Mouse (Mus musculus): ENCODE data around the gene Cadps.

Cadps gene

DNA sequence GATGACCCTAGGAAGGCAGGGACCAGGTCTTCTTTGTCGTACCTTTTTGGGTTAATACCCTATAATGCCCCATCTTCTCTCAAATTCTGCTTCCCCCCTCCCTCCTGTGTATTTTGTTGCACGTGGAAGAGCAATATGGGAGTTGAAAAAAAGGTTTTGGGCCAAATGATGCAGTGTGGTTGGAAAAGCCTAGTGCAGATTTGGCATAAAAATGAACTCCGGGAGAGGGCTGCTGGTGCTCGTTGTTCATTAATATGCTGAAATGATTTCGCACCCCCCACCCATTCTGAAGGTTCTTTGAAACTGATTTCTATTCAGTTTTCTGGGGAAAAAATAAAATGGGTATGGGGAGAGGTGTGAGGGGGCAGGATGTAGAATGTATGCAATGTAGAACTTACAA lies 295.6 kb downstream of the Cadps start:
- DNase-seq (ENCODE audit: extremely low read depth, low read depth) = no peak

DNA sequence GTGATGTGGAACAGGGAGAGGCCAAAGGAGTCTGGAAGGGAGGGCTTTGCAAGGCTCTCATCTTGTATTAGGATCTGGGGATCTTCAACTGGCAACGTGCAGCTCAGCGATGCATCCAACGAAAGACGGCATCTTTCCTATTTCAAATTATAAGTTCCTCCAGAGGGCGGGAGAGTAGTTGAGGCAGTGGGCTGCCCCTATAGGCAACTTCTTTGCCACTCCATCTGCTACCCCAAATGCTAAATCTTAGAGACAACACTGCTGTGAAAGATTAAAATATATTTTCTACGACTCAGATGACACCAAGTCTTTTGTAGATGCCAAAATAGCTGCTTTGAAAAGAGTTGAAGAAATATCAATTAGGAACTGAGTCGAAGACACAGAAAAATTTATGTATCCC lies 315.9 kb downstream of the Cadps start:
- no peak for DNase-seq (ENCODE audit: extremely low read depth, low read depth)

DNA sequence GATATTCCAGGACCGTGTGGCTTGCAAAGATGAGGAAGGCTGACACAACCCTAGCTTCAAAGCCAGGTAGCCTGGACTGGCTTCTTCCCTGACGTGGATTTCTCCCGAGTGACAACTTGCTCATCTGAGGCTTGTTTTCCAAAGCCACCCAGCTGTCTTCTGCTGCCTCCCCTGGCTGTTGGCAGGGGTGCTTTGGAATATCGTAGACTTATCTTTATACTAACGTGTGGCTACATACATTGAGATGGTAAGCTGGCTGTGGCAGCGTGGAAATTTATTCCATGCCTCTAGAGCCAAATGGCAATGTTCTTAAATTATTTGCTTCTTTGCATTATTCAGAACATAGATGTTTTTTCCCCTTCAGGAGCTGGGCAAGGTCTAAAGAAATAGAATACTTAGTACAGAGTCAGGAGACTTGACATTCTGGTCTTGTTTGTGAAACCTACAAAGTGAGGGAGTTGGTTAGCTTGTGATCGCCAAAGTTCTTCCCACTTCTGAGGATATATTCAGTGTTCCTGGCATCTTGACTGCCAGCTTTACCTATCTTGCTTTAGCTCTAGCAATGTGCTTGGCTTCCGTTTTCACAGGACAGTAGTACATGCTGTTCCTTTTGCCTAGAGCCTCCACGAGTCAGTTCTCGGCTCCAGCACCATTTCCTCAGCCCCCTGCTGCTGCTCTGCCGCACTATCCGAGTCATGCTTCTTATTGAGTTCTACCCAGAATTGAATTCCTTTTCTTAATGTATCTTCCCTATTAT lies 318.5 kb downstream of the Cadps start:
- no peak for DNase-seq (ENCODE audit: extremely low read depth, low read depth)

DNA sequence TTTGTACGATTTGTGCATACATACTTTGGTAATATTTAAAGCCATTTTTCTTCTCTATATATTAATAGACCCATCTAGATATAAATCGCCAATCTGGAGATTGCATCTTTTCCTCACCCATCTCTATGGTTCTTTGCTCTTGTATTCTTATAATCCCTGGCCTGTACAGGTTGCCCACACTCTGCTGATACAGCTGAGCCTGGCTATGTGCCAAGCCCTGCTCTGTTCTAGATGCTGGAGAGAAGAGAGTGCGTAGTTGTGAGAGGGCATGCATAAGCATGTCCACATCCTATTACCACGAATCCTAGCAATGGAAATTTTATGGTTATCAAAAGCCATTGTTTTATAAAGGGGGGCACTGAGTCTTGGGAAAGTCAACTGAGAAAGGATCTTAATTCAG lies 360.7 kb downstream of the Cadps start:
- no peak for DNase-seq (ENCODE audit: extremely low read depth, low read depth)

DNA sequence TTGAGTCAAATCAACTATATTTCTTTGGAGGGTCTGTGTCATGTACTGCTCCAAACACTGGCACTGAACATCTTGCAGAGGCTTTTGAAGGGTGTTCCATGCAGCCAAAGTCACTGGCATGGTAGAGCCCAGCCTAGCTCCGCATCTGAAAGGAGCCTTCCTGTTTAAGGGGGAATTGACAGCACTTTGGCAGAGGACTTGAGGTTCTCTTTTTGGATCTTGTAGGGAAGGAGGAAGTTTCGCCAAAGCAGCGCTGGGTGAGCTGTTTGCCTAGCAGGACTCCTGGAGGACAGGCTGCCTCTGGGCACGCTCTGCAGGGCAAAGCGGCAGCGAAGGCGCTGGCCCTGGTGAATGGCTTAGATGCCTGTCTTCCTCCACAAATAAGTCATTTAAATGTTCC lies 363.2 kb downstream of the Cadps start:
- DNase-seq (ENCODE audit: extremely low read depth, low read depth) = no peak

DNA sequence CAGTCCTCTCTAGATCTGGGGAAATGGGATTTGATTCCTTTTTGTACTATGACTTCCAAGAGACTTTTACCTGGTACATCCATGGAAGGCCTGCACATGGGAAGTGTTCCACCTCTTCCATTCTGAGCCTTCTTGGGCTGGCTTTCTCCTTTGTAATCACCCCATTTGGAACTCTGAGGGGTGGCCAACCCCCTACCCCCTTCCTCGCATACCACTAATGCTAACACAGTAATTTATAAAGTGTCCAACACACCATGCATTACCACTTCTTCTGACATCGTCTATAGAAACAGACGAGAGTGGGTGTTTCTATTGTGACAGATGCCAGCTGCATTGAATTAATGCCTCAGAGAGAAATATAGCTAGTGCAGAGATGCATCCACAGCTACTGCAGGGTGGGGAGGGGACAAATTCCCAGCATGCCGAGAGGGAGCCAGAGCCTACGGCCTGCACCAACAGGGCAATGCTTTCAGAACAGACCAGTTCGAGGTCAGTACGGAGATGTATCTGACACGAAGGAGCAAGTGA lies 367.8 kb downstream of the Cadps start:
- no peak for DNase-seq (ENCODE audit: extremely low read depth, low read depth)

DNA sequence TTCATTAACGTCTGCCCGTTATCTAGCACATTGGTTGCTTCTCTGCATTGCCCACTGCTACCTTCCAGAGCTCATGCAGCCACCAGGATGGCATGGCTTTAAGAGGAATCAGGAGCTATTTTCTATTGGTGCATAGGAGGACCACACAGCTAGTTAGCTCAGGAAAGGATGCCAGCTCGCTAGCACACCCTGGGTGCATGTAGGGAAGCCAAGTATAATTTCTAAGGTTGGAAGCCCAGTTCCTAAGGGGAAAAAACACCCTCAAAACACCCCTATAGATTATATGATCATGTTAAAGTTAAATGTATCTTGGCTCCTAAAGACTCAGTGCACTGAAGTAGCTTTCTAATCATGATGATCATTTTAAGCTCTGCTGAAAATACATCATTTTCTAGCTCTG lies 372.1 kb downstream of the Cadps start:
- no peak for DNase-seq (ENCODE audit: extremely low read depth, low read depth)

DNA sequence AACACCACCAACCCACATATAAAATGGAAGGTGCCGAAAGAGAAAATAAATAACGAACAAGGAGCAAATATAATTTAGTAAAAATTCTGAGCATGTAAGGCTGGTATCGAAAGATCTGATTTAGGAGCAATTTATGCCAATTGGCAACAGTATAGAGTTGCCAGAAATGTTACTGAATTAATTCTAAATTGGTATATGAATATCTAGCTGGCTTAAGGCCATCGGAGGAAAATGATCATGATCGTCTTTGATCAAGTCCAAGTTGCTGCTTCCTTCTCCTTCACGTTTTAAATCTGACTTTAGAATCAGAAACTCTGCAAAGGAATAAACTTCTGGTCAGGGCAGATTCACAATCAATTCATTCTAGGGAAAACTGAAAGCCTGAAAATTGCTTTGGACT lies 374.0 kb downstream of the Cadps start:
- DNase-seq (ENCODE audit: extremely low read depth, low read depth) = no peak

DNA sequence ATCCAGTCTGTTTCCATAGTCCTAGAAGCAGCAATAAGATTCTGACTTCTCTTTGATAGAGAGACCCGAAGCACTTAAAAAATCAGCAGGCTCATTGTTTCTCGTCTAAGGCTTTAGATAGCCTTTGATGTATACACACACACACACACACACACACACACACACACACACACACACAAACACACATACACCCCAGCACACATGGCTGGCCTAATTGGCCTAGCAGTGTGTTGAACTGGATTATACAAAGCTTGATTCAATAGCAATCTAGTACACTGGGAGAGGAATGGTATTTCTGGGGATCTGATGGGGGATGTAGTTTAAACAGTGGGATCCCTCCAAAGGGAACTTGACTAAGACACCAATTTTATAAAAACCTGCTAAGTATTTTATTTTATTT lies 381.9 kb downstream of the Cadps start:
- DNase-seq (ENCODE audit: extremely low read depth, low read depth) = no peak

- DNase-seq (ENCODE audit: extremely low read depth, low read depth) = no peak
Measured at GRCm38 (mm10) chr14:12437976-12438375, 384.9 kb downstream of the Cadps start.

DNA sequence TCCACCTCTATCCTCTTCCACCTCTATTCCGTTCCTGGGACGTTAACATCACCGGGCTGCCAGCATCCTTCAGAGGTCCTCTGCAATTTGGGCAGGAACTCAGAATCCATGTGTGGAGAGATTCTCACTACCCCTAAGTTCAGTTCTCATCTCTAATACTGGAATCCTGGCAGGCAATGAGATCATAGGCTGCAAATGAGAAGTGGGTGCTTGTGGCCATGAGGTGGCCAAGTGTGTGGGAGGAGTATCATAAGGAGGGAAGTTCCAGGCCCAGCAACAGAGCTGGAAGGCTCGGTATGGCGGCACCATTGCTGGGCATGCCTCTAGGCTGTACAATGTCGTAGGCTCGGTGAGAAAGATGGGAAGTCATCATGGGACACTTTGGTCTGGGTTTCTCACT lies 385.5 kb downstream of the Cadps start:
- DNase-seq (ENCODE audit: extremely low read depth, low read depth) = no peak

GRCm38 (mm10) chr14:12436903-12437368 lies 385.9 kb downstream of the Cadps start:
- DNase-seq (ENCODE audit: extremely low read depth, low read depth) = no peak

DNA sequence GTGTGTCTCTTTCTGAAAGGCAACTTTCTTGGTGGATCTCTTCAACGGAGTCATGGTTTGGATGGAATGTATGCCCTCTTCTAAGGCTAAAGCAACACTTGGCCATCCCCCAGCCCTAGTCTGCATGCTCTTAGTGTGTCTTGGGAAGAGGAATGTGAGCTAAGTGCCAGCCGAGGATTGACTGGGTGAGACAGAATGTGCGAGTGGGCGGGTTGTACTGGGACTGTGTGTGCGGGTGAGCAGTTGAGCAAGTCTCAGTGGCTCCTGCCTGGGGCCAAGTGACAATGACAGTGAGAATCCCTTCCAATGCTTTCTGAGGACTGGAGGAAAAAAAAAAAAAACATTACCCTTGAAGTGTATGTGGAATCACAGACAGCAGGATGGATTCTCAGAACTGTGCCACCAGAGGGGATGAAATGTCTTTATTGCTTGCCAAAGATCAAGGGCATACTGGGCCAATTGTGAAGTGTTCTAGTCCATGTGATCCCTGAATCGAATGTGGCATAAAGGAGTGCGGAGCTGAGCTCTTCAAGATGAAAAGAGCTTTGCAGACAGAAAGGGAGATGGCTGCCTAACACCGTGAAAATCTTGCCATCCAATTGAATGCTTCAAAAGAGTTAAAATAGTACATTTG lies 394.7 kb downstream of the Cadps start:
- DNase-seq (ENCODE audit: extremely low read depth, low read depth) = no peak

- no peak for DNase-seq (ENCODE audit: extremely low read depth, low read depth)
Measured at GRCm38 (mm10) chr14:12425311-12425710, 397.6 kb downstream of the Cadps start.

GRCm38 (mm10) chr14:12410276-12410675 lies 412.6 kb downstream of the Cadps start:
- DNase-seq (ENCODE audit: extremely low read depth, low read depth) = no peak

- no peak for DNase-seq (ENCODE audit: extremely low read depth, low read depth)
Measured at GRCm38 (mm10) chr14:12409811-12410210, 413.1 kb downstream of the Cadps start.

- no peak for DNase-seq (ENCODE audit: extremely low read depth, low read depth)
Measured at GRCm38 (mm10) chr14:12406588-12406987, 416.3 kb downstream of the Cadps start.

DNA sequence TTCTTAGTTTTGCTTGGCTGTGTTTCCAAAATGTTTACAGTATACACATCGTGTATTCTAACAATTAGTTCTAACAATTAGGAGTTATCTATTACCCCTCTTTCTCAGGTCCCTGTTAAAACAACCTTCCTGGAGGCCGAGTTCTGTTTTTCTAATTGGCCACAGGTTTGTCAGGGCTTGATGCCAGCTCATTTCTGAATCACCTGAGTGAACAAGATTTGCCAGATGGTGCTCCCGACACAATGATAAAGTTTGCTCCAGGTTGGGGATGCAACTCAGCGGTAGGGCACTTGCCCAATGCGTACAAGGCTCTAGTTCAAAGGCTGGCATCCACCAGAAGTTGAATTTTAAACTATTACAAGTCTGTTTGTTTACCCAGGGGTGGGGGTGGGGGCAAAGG lies 417.7 kb downstream of the Cadps start:
- no peak for DNase-seq (ENCODE audit: extremely low read depth, low read depth)

DNA sequence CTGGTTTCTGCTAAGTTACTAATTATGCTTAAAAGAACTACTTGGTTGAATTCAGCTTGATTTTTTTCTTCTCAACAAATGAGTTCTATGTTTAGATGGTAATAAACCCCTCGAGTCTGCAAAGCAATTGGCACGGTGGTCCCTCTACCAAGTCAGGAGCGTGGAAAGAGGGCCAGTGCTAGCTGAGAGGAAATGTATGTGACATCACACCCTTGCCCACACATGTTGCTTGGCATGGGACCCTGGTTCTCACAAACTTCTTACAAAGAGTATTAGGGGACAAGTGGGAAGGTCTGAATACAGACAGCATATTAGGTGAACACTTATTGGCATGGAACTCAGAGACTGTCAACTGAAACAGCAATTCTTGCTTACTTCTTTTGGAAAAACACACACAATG lies 418.2 kb downstream of the Cadps start:
- DNase-seq (ENCODE audit: extremely low read depth, low read depth) = no peak

DNA sequence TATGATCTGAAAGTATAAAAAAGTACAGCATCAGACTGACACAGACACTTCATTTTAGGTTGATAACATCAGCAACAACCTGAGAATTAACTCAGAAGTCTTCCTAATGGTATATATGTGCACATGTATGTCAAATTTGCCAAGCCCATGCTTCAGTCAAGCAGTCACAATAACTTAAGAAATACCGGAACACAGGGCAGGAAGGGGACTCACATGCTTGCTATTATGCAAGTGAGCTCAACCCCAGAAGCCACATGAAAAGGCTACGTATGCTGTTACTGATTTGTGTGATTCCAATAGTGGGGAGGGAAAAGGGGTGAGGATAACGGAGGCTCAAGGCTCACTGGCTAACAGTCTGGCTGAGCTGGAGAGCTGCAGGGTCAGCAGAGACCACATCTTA lies 418.8 kb downstream of the Cadps start:
- no peak for DNase-seq (ENCODE audit: extremely low read depth, low read depth)

- no peak for DNase-seq (ENCODE audit: extremely low read depth, low read depth)
Measured at GRCm38 (mm10) chr14:12400116-12400515, 422.8 kb downstream of the Cadps start.

GRCm38 (mm10) chr14:12397561-12397960 lies 425.3 kb downstream of the Cadps start:
- no peak for DNase-seq (ENCODE audit: extremely low read depth, low read depth)

- no peak for DNase-seq (ENCODE audit: extremely low read depth, low read depth)
Measured at GRCm38 (mm10) chr14:12394318-12394717, 428.6 kb downstream of the Cadps start.

Measured in MEL-GATA-1-ER (cell line).